Mouse (Mus musculus) MEL (cell line): ENCODE results near the gene Crim1.

Experiments used
- CTCF ChIP-seq, 3 experiments: IDR thresholded peaks in 2 of 3; conservative IDR thresholded peaks in 1 of 3; 2 replicates each; pipeline ENCODE4 v1.5.1; 2011 to 2012; ENCODE audit warnings: low read length in 3 of 3, low read depth in 2 of 3, mild to moderate bottlenecking in 2 of 3, improper control_type of control experiment in 1 of 3, inconsistent platforms in 1 of 3, mixed read lengths in 1 of 3, moderate library complexity in 1 of 3; ENCODE audit not compliant: control insufficient read depth in 1 of 3, insufficient read depth in 1 of 3, poor library complexity in 1 of 3, severe bottlenecking in 1 of 3
- ELF1 ChIP-seq: IDR thresholded peaks from 2 replicates; pipeline ENCODE4 v1.6.1; 2014; ENCODE audit warnings: low read depth, mild to moderate bottlenecking, inconsistent platforms, low read length, improper control_type of control experiment, moderate library complexity
- EP300 ChIP-seq, 2 experiments: IDR thresholded peaks; 2 replicates each; pipeline ENCODE4 v1.6.1; 2011; ENCODE audit warnings: improper control_type of control experiment in 2 of 2, low read length in 2 of 2, low read depth in 1 of 2, mild to moderate bottlenecking in 1 of 2
- HCFC1 ChIP-seq: IDR thresholded peaks from 2 replicates; pipeline ENCODE4 v1.6.1; 2012; ENCODE audit warnings: low read depth, mild to moderate bottlenecking, inconsistent platforms, low read length, improper control_type of control experiment, moderate library complexity
- KAT2A ChIP-seq: conservative IDR thresholded peaks from 2 replicates; pipeline ENCODE4 v1.6.1; 2012; ENCODE audit warnings: low read depth, low read length, improper control_type of control experiment, inconsistent platforms
- MAX ChIP-seq: IDR thresholded peaks from 2 replicates; pipeline ENCODE4 v1.6.1; 2011; ENCODE audit warnings: low read length, improper control_type of control experiment
- MAZ ChIP-seq: IDR thresholded peaks from 2 replicates; pipeline ENCODE4 v1.6.1; 2012; ENCODE audit warnings: low read depth, mild to moderate bottlenecking, inconsistent platforms, low read length, improper control_type of control experiment
- POLR2A ChIP-seq, 2 experiments: IDR thresholded peaks; 2 replicates each; pipeline ENCODE4 v1.6.1; 2011 to 2012; ENCODE audit warnings: low read length in 2 of 2, mild to moderate bottlenecking in 2 of 2, control low read depth in 1 of 2, improper control_type of control experiment in 1 of 2, low read depth in 1 of 2, moderate library complexity in 1 of 2; ENCODE audit not compliant: control insufficient read depth in 1 of 2, insufficient read depth in 1 of 2, poor library complexity in 1 of 2
- POLR2AphosphoS5 ChIP-seq: IDR thresholded peaks from 2 replicates; pipeline ENCODE4 v1.6.1; 2012; ENCODE audit warnings: low read depth, borderline replicate concordance, mild to moderate bottlenecking, inconsistent platforms, low read length, moderate library complexity, mixed read lengths
- SMC3 ChIP-seq: IDR thresholded peaks from 2 replicates; pipeline ENCODE4 v1.6.1; 2011; ENCODE audit warnings: low read depth, low read length, improper control_type of control experiment
- TBP ChIP-seq: IDR thresholded peaks from 2 replicates; pipeline ENCODE4 v1.8.0; 2011; ENCODE audit warnings: low read depth, low read length, improper control_type of control experiment
- TCF12 ChIP-seq: IDR thresholded peaks from 2 replicates; pipeline ENCODE4 v1.6.1; 2014; ENCODE audit warnings: low read depth, mild to moderate bottlenecking, inconsistent platforms, low read length, improper control_type of control experiment, moderate library complexity
- USF1 ChIP-seq: IDR thresholded peaks from 2 replicates; pipeline ENCODE4 v1.6.1; 2014; ENCODE audit warnings: low read depth, mild to moderate bottlenecking, inconsistent platforms, low read length, improper control_type of control experiment, moderate library complexity
- ZNF384 ChIP-seq: IDR thresholded peaks from 2 replicates; pipeline ENCODE4 v1.6.1; 2012; ENCODE audit warnings: low read depth, mild to moderate bottlenecking, inconsistent platforms, low read length, improper control_type of control experiment

DNA sequence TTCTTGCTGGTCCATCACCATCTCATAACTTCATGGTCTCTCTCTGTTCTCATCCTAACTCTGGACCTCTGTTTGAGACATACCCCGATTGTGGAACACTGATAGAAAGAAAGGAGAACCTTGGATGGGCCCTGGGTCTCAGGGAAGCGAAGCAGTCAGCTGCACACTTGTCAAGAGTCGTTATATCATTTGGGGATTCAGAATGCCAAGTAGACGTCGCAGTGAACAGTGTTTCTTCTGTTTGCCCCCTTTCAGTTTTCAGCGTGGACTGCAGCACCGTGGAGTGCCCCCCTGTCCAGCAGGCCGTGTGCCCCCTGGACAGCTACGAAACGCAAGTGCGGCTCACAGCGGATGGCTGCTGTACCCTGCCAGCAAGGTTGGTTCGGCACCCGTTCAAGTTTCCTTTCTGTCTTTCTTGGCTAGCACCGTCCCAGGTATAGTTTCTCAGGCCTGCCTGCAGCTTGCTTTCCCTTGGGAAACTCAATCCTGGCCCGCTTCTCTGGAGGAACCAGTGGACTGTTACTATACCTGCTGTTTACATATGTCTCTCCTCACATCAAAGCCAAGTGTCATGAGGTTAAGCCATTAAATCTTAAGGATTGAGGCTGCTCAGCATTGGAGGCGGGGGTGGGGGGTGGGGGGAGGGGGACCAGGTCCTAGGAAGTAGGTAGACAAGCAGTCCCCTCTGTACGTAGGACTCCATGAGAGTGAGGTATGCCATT, 81.1 kb downstream of the Crim1 start:
- TF ChIP-seq EP300 (IDR thresholded peaks at IDR 0.05; ENCODE audit: low read depth in 1 of 2, low read length in 2 of 2) (no peak), CTCF (IDR thresholded peaks at IDR 0.05 in 2 of 3, conservative IDR thresholded peaks at IDR 0.05 in 1 of 3; ENCODE audit: control insufficient read depth in 1 of 3, insufficient read depth in 1 of 3, low read depth in 2 of 3, low read length in 3 of 3, poor library complexity in 1 of 3, severe bottlenecking in 1 of 3) (no peak), POLR2A (IDR thresholded peaks at IDR 0.05; ENCODE audit: control insufficient read depth in 1 of 2, insufficient read depth in 1 of 2, low read depth in 1 of 2, low read length in 2 of 2, poor library complexity in 1 of 2) (no peak), ELF1 (no peak), HCFC1 (no peak), KAT2A (no peak), TBP (no peak), TCF12 (no peak), POLR2AphosphoS5 (no peak), SMC3 (no peak), USF1 (no peak), ZNF384 (no peak), MAZ (no peak), MAX (no peak)
